Mouse (Mus musculus) liver, embryonic 16.5 days (tissue): ENCODE measurements around the gene Slx4ip. TPM values are rescaled to one million over a fixed set of nuclear protein-coding genes. Genes with fewer than 3 reads are reported as not detected.

Experiments
- ATAC-seq: fragments of 200-750 bp; cut with Nextera tagmentation; 2 replicates; pipeline ENCODE4 v1.8.0; 2017; ENCODE audit warnings: low read depth, mild to moderate bottlenecking, moderate number of reproducible peaks, moderate library complexity
- H3K27ac ChIP-seq: fragments of 300-500 bp; sonication (generic); 2 replicates; pipeline ENCODE4 v1.5.1; 2014; ENCODE audit warnings: mild to moderate bottlenecking, low read length
- H3K27me3 ChIP-seq: fragments of 300-500 bp; sonication (generic); 2 replicates; pipeline ENCODE4 v1.6.1; 2014; ENCODE audit warnings: low read depth, low read length, mixed read lengths; ENCODE audit not compliant: control insufficient read depth, insufficient read depth
- H3K36me3 ChIP-seq: fragments of 300-500 bp; sonication (generic); 2 replicates; pipeline ENCODE4 v1.6.1; 2014; ENCODE audit warnings: mild to moderate bottlenecking; ENCODE audit not compliant: control insufficient read depth, insufficient read depth
- H3K4me1 ChIP-seq: fragments of 300-500 bp; sonication (generic); 2 replicates; pipeline ENCODE4 v1.6.1; 2014; ENCODE audit warnings: low read depth, low read length, mixed read lengths; ENCODE audit not compliant: control insufficient read depth
- H3K4me2 ChIP-seq: fragments of 300-500 bp; sonication (generic); 2 replicates; pipeline ENCODE4 v1.6.1; 2014; ENCODE audit warnings: low read depth, low read length, mixed read lengths
- H3K4me3 ChIP-seq: fragments of 300-500 bp; sonication (generic); 2 replicates; pipeline ENCODE4 v1.5.1; 2014; ENCODE audit warnings: low read depth, mild to moderate bottlenecking, low read length
- H3K9ac ChIP-seq: fragments of 300-500 bp; sonication (generic); 2 replicates; pipeline ENCODE4 v1.6.1; 2014; ENCODE audit warnings: low read depth, low read length
- H3K9me3 ChIP-seq: fragments of 300-500 bp; sonication (generic); replicated peaks from 2 replicates; pipeline ENCODE4 v1.6.1; 2016; ENCODE audit warnings: low read length; ENCODE audit not compliant: control insufficient read depth
- WGBS: fragments of 180-500 bp; shearing (Covaris S2); extraction: QIAGEN DNeasy Blood & Tissue Kit; methylation state at CpG from one replicate; pipeline ENCODE4 v1.1.7; 2014; ENCODE audit not compliant: insufficient replicate concordance; 5-methylcytosine and 5-hydroxymethylcytosine counted together
- polyA plus RNA-seq: library from polyadenylated mRNA; unstranded; fragments of >200 nt; fragmentation: Nextera tagmentation; extraction: Ambion mirVana; gene quantifications from 2 replicates; pipeline ENCODE4 v1.2.1, GENCODE M21; 2015

Slx4ip gene
- polyA plus RNA-seq, 1 experiment from 2014 or later = 2.7 TPM

- no peaks in the 10 kb centered on the region for H3K4me1 ChIP-seq
- H3K27ac ChIP-seq = no peak overlapping the region
Measured at GRCm38 (mm10) chr2:137099211-137099734, 208.3 kb downstream of the Slx4ip start.

GRCm38 (mm10) chr2:137101074-137101473 lies 210.1 kb downstream of the Slx4ip start:
- no peak for ATAC-seq
- 54% methylated on average over 5 of the region's 5 CpGs for WGBS
- no peak overlapping the region for H3K4me3 ChIP-seq
- no peaks in the 10 kb centered on the region for H3K9me3 ChIP-seq
- H3K4me2 ChIP-seq = no peak overlapping the region
- H3K9ac ChIP-seq = no peak overlapping the region
- no peak overlapping the region for H3K27ac ChIP-seq
- no peaks in the 10 kb centered on the region for H3K27me3 ChIP-seq
- no peaks in the 10 kb centered on the region for H3K36me3 ChIP-seq
- no peaks in the 10 kb centered on the region for H3K4me1 ChIP-seq

More at GRCm38 (mm10) chr2:137099211-137099734, 208.3 kb downstream of the Slx4ip start:
- no peak for ATAC-seq
- Histone ChIP-seq H3K9me3 (no peaks in the 10 kb centered on the region), H3K4me3 (no peak overlapping the region), H3K9ac (no peak overlapping the region), H3K27me3 (no peaks in the 10 kb centered on the region), H3K36me3 (no peaks in the 10 kb centered on the region), H3K4me2 (no peak overlapping the region)
- 37% methylated on average over 6 of the region's 6 CpGs for WGBS

DNA sequence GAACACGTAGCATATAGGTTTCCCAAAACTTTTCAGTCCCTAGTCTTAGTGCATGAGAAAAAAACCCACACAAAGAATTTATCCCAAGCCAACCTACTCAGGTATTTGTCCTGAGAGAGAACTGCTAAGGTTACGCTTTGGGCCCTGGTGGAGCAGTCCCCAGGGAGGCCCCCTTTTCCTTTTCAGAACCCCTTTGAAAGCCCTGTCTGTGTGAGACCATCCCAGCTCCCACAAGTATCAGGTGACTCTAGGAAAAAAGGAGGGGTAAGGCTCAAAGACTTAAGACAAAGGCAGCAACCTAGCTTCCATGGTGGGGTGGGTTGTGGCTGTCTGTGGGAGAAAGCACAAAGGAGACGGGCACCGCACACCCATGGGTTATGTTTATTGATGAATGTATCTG lies 216.2 kb downstream of the Slx4ip start:
- no peak overlapping the region for H3K4me2 ChIP-seq
- no peaks in the 10 kb centered on the region for H3K9me3 ChIP-seq
- no peaks in the 10 kb centered on the region for H3K4me1 ChIP-seq
- H3K27ac ChIP-seq = no peak overlapping the region
- no peak overlapping the region for H3K4me3 ChIP-seq
- H3K9ac ChIP-seq = no peak overlapping the region
- H3K36me3 ChIP-seq = no peaks in the 10 kb centered on the region
- no peak for ATAC-seq
- WGBS = 62% methylated on average over 4 of the region's 4 CpGs
- no peaks in the 10 kb centered on the region for H3K27me3 ChIP-seq

GRCm38 (mm10) chr2:137107946-137108345 lies 216.9 kb downstream of the Slx4ip start:
- Histone ChIP-seq H3K27ac (no peak overlapping the region), H3K9ac (no peak overlapping the region), H3K4me2 (no peak overlapping the region), H3K9me3 (no peaks in the 10 kb centered on the region), H3K4me3 (no peak overlapping the region), H3K36me3 (no peaks in the 10 kb centered on the region), H3K27me3 (no peaks in the 10 kb centered on the region), H3K4me1 (no peaks in the 10 kb centered on the region)
- 57% methylated on average over 8 of the region's 8 CpGs for WGBS
- ATAC-seq = no peak

DNA sequence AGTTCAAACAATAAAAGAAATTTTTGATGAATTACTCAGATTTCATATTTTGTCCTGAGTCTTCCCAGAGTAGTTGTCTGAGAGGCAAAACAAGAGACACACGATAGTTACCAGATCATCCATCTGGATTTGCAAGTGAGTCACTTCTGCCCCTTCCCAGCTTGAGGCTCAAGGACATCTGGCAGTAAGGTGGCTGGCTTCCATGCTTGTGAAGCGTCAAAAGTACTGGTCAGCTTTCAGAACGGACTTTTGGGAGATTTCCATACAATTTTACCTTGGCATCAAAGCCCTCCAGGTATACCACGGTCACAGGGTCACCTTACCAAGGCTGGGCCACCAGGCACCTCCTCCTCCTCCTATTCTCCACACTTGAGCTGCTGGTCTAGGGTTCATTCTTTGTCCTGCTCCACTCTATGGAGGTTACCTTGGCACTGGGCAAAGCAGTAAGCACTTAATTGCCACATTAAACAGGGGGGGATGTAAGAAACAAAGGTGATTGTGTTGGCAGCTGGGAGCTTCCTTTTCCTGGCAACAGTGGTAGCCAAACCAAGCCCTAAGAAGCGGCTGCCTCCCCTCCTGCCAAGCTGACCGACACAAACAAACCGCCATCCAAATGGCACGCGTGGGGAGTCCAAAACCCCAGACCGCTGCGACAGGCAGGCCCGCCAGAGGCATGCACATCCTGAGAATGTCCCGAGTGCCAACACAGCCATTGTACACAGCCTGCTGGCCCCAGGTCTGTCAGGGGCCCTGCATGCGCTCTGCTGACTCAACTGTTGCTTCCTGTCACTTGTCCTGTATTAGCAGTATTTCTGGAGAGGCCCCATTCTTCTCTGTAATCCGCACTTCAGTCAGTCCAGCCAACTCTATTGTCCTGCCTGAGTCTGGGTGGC lies 218.5 kb downstream of the Slx4ip start:
- H3K27ac ChIP-seq = no peak overlapping the region
- no peak overlapping the region for H3K9ac ChIP-seq
- H3K4me3 ChIP-seq = no peak overlapping the region
- H3K36me3 ChIP-seq = no peaks in the 10 kb centered on the region
- no peak overlapping the region; the same call in 1 of the 2 replicates for H3K4me2 ChIP-seq
- WGBS = 39% methylated on average over 15 of the region's 15 CpGs
- no peaks in the 10 kb centered on the region for H3K9me3 ChIP-seq
- ATAC-seq = no peak
- H3K4me1 ChIP-seq = no peaks in the 10 kb centered on the region
- H3K27me3 ChIP-seq = peaks cover 13% of the 10 kb centered on the region

GRCm38 (mm10) chr2:137110214-137110898 lies 219.3 kb downstream of the Slx4ip start:
- Histone ChIP-seq H3K4me2 (no peak overlapping the region), H3K4me1 (no peaks in the 10 kb centered on the region)
- WGBS = 40% methylated on average over 4 of the region's 4 CpGs

DNA sequence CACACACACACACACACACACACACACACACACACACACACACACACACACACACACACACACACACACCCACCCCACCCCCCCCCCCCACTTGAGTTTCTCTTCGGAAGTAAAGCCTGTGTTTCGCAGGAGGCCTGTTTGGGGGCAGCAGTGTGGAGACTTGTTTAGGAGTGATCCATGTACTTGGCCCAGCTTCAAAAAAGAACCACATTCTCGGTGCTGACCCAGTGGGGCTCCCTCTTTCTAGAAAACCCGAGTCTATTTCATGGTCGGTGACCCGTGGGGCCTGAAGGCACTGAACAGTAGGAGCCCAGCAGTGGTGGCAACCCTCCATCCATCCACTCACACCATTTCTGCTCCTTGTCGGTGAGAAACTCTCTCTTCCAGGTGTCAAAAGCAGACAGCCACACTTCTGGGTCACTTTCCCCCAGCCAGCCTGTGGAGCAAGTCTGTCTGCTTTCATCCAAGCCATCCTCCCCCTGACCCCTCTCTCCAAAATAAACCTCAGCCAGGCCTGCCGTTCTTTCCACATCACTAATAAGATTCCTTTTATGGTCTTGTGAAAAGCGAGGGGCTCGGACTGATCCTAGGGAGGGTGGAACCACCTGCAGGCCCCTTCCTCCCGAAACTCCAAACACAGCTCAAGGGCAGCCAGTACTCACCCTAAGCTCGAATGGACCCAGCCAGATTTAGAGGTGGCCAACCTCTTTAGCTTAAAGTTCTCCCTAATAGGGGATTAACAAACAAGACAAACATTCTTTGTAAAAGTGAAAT lies 222.5 kb downstream of the Slx4ip start:
- H3K4me2 ChIP-seq = peak overlapping the region; percentile 73; the same call in 1 of the 2 replicates
- WGBS = 39% methylated on average over 10 of the region's 12 CpGs
- H3K27me3 ChIP-seq = peaks cover 48% of the 10 kb centered on the region
- H3K4me3 ChIP-seq = peak overlapping the region; percentile 66
- no peaks in the 10 kb centered on the region for H3K9me3 ChIP-seq
- ATAC-seq = no peak
- no peaks in the 10 kb centered on the region for H3K36me3 ChIP-seq
- no peak overlapping the region for H3K27ac ChIP-seq
- peaks cover 5% of the 10 kb centered on the region; the same call in 1 of the 2 replicates for H3K4me1 ChIP-seq
- no peak overlapping the region for H3K9ac ChIP-seq

More at GRCm38 (mm10) chr2:137110214-137110898, 219.3 kb downstream of the Slx4ip start:
- H3K27ac ChIP-seq = no peak overlapping the region
- no peaks in the 10 kb centered on the region for H3K36me3 ChIP-seq
- no peaks in the 10 kb centered on the region for H3K9me3 ChIP-seq
- H3K27me3 ChIP-seq = peaks cover 21% of the 10 kb centered on the region
- H3K4me3 ChIP-seq = no peak overlapping the region
- H3K9ac ChIP-seq = no peak overlapping the region
- ATAC-seq = no peak

GRCm38 (mm10) chr2:137114248-137115096 lies 223.5 kb downstream of the Slx4ip start:
- Histone ChIP-seq H3K27ac (no peak overlapping the region), H3K27me3 (peaks cover 48% of the 10 kb centered on the region)
- peak; percentile 19 for ATAC-seq

More at GRCm38 (mm10) chr2:137114248-137115096, 223.5 kb downstream of the Slx4ip start:
- Histone ChIP-seq H3K4me2 (peak overlapping the region; percentile 73), H3K9me3 (no peaks in the 10 kb centered on the region), H3K9ac (no peak overlapping the region), H3K36me3 (no peaks in the 10 kb centered on the region), H3K4me1 (peaks cover 5% of the 10 kb centered on the region; the same call in 1 of the 2 replicates), H3K4me3 (peak overlapping the region; percentile 66)
- under 1% methylated on average over 47 of the region's 51 CpGs for WGBS
